Mouse (Mus musculus): ENCODE results near the gene Idh3a.
"Not testable (repeated sequence)": the region's sequence is repeated elsewhere in the genome, so short reads cannot be mapped to it uniquely, and the experiment has no call there.

The Idh3a gene

DNA sequence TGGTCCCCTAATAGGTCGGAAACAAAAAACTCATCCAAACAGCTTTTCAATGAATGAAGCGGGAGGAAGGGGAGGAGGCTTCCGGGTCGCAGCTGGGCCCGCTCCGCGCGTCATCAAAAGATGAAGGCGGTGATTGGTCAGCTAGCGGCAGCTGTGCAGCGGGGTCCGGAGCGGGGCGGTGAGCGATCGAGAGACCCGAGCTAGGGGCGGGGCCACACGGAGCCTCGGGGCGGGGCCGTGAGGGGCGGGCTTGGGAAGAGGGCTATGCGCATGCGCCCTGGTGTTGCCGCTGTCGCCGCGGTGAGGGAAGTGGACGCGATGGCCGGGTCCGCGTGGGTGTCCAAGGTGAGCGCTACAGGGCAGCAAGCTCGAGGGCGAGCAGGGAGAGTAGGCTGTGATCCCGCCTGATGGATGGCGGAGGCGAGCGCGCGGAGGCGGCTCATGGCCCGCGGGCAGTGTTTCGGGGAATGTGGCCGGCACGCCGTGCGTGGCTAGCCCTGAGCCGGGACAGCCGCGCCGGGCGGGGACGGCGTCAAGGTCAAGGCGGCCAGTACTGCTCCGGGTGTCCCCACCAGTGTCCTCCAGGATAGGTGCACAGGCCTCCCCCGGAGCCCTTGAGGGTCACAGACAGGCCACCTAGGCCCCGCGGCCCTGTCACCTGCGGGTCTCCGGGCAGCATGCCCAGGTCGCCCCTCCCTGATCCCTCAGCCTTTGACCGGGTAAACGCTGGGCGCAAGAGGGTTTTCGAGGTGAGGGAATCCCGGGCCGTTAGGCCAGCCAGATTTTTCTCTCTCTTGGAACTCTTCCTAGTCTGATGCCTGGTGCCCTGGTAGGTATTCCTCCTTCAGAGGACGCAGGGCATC is at the start of gene Idh3a:
Idh3a (plus strand) TSS at position 136 of the 863 bp plus-strand sequence.
- peak; percentile 98 for DNase-seq (ENCODE audit: low spot score)

DNA sequence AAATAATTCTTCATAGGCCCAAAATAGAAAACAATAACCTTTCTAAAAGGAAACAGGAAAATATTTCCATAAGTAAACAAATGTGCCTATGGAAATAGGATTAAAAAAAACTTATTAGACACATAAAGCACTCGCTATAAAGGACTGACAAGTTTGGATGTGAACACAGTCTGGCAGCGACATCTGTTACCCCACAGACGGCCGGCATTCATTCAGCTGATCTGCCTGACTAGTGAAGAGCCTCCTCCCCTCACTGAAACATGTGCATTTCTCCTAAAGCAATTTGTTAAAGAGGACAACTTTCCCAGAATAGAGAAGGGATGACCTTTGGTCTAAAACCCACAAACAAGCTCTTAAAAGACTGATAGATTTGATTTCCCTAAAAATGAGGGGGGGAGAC is 49.1 kb upstream of the Idh3a start:
- peak; percentile 17 for DNase-seq (ENCODE audit: low spot score)

- no peak for DNase-seq (ENCODE audit: low spot score)
Observed at GRCm38 (mm10) chr9:54537480-54537879, 48.7 kb upstream of the Idh3a start.

- no peak for DNase-seq (ENCODE audit: low spot score)
Observed at GRCm38 (mm10) chr9:54538244-54538643, 47.9 kb upstream of the Idh3a start.

DNA sequence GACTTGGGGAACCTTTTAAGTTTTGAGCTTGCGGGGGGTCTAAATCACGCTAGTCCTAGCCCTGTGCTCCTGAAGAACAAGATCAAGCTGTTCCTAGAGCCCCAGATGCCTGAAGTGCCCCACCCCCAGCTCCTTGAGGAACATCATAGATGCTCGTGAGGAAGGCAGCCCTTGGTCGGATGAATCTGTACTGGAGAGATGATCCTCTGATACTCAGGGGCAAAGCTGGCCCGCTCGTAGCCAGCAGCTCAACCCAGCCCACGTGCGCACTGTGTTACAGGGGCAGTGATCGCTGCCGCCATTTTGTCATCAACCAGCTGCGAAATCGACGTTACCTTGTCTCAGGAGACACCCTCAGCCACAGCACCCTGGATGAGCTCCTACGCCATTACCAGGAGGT is 47.5 kb upstream of the Idh3a start, which contains the start of gene Sh2d7:
Sh2d7 (plus strand) TSS at position 301 of the 400 bp plus-strand sequence.
- no peak for DNase-seq (ENCODE audit: low spot score)

DNA sequence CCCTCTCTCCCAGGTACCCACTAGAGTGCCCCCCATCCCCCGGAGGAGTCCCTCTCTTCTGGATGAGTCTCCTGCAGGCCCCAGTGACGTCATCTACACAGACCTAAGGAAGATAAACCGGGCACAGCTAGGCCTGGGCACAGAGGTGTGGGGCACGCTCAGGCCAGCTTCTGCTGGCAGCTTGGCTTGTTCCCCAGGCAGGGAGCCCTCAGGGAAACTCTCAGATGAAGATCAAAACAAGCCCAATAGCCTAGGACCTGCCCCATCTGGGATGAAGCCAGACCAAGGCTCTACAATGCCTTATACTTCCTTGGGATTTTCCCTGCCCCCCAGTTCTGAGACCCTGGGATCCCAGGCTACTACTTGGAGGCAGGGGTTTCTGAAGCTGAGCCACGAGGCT is 45.3 kb upstream of the Idh3a start:
- DNase-seq (ENCODE audit: low spot score) = no peak

DNA sequence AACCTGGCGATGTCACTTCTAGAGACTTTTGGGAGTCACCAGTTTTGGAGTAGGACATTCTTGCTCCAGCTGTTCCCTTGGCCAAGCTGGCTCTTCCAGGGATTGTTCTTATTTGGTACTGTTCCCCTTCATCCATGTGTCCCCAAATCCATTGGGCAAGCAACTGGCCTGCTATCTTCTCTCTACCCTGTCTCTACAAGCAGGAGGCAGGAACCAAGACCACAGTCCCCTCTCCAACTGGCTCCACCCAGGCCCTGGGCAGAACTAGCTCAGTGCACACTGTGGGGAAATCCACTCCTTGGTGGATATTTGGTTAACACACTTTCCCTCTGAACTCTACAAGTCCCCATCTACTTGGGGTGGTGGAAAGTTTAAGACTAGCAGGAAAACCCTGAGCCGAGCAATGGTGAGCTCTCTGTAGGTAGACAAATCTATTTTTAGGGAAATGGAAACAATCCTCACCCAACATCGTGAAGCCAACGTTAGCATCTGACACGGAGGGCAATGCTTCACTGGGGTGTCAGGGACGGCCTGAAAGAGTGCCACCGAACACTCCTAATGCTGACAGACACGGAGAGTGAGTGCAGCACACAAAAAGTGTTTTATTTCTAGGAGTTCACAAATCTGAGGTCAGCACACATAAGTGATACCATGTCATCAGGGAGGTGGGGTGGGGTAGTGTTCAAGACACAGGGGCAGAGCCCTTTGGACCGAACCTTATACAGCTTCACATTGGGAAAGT is 41.8 kb upstream of the Idh3a start:
- no peak for DNase-seq (ENCODE audit: low spot score)

- no peak for DNase-seq (ENCODE audit: low spot score)
Observed at GRCm38 (mm10) chr9:54544954-54545315, 41.2 kb upstream of the Idh3a start.

DNA sequence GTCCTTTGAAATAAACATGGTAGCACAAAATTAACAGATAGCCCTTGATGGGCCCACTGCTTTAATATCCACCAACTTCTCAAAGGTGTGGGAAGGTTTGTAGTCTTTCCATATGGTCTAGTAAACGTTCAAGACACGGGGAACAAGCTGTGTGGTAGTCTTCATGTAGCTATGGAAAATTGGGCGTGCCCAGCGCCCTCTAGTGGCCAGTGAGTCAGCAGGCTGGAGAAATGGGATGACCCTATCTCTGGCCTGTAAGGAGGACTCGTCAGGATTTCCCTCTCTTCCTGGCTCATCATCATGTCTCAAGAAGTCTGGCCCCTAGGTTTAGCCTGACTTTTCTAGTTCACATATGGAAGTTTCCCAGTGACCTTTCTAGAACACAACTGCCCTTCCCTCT is 38.6 kb upstream of the Idh3a start:
- peak; percentile 79 for DNase-seq (ENCODE audit: low spot score)

GRCm38 (mm10) chr9:54549433-54549832 is 36.7 kb upstream of the Idh3a start:
- no peak for DNase-seq (ENCODE audit: low spot score)

GRCm38 (mm10) chr9:54552409-54552808 is 33.7 kb upstream of the Idh3a start:
- peak; percentile 52 for DNase-seq (ENCODE audit: low spot score)

GRCm38 (mm10) chr9:54555044-54555443 is 31.1 kb upstream of the Idh3a start:
- DNase-seq (ENCODE audit: low spot score) = no peak

- no peak for DNase-seq (ENCODE audit: low spot score)
Observed at GRCm38 (mm10) chr9:54558731-54559130, 27.4 kb upstream of the Idh3a start.

GRCm38 (mm10) chr9:54559771-54560471 is 26.2 kb upstream of the Idh3a start, which contains the start of gene Cib2:
Gene Cib2 (minus strand): TSS chr9:54560218.
- peak; percentile 89 for DNase-seq (ENCODE audit: low spot score)

DNA sequence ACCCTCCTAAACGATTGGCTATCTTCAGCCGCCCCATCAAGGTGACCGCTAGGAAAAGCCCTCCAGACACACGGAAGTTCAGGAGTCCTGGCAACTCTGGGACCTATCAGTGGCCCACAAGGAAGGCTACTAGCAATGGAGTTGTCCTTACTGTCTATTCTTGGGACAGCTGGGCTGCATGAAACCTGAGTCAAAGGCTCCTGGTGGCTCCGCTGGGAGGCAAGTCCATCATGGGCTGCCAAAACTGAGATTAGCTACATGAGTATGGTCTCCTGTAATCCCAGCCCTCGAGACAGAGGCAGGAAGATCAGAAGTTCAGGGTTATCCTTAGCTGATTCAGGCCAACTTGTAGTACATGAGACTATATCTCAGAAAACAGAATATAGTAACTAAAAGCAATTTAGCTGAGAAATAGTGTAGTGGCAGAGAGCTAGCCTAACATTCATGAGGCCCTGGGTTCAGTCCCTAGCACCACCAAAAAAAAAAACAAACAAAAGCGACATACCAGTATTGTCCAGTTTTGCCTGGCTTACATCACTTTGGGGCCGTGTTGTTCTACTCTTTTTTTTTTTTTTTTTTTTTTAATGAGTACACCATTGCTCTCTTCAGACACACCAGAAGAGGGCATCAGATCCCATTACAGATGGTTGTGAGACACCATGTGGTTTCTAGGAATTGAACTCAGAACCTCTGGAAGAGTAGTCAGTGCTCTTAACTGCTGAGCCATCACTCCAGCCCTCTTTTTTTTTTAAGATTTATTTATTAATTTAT is 25.1 kb upstream of the Idh3a start:
- DNase-seq (ENCODE audit: low spot score) = no peak

- DNase-seq (ENCODE audit: low spot score) = no peak
Observed at GRCm38 (mm10) chr9:54566958-54567357, 19.2 kb upstream of the Idh3a start.

DNA sequence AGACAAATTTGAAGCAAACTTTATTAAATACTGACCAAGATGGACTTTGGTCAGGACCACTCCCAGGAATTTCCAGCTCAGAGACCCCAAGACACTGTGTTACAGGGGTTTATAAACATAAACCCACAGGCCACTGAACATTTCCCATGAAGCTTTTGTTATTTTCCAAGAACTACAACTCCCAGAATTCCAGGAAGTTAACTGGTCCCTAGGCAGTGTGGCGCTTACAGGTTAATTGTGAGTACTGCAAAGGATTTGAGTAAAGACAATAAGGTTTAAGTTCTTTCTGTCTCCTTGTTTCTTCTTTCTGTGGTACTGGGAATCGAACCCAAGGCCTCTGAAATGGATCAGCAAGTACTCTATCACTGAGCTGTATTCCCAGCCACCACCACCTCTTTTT is 17.4 kb upstream of the Idh3a start:
- DNase-seq (ENCODE audit: low spot score) = peak; percentile 53

DNA sequence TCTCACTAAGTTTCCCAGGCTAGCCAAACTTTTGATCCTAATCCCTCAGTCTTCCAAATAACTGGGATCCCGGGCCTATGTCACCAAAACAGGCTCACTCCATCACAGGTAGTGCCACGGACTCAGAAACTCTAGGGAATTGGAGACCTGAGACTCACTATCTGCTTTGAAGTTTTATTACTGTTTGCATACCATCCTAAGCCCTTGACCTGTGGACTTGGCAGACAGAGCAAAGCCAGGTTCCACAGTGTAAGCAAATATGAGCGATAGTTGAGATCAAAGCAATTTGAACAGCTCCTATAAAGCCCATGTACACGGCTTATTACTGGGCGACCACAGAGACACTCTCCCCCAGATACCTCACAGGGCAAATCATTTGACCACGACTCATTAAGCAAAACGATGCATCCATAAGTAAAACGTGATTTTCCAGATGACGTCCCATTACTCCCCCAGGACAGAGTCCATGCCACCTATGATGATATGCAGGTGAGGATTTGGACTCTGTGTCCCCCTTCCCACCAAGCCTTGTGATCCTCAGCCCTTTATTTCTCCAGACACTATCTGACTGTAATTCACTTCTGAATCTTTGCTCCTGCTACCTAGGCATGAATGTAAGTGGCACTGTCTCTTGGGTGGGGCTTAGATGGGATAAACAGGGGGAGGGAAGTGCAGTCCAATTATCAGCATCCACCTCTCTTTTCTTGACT is 14.8 kb upstream of the Idh3a start:
- DNase-seq (ENCODE audit: low spot score) = no peak

DNA sequence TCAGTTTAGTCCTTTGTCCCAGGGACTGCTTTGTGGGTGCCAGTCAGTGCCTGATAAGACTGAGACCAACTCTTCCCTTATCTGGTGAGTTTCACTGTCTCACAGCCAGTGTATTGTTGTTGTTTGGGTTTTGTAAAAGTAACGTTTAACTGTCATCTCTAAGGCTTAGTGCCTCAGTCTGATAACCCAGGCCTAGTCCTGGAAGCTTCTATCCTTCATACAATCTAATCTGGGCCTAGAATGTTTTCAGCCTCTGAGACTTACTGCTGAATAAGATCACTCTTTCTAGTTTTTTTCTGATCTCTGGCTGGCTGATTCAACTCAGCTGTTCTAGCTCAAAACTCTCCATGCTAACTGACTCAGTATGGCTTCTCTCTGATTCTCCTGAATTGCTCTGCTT is 2.4 kb upstream of the Idh3a start:
- DNase-seq (ENCODE audit: low spot score) = no peak

GRCm38 (mm10) chr9:54584127-54584526 is 2.0 kb upstream of the Idh3a start:
- not testable (repeated sequence) for DNase-seq (ENCODE audit: low spot score)

DNA sequence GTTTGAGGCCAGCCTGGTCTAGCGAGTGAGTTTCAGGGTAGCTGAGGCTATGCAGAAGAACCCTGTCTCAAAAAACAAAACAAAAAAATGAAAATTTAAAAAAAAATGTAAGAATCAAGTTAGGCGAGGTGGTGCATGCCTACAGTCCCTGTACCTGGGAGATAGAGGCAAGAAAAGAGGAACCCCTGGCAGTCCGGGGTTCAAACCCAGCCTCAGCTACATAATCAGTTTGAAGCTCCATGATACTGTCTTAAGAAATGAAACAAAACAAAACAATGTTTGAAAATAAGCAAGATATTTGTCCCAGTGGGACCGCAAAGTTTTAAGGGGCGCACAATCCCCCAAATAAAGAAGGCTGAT is 315 bp upstream of the Idh3a start:
- DNase-seq (ENCODE audit: low spot score) = no peak
